ENCODE assay signal across 13 mouse cellular contexts in the genomic region with DNA sequence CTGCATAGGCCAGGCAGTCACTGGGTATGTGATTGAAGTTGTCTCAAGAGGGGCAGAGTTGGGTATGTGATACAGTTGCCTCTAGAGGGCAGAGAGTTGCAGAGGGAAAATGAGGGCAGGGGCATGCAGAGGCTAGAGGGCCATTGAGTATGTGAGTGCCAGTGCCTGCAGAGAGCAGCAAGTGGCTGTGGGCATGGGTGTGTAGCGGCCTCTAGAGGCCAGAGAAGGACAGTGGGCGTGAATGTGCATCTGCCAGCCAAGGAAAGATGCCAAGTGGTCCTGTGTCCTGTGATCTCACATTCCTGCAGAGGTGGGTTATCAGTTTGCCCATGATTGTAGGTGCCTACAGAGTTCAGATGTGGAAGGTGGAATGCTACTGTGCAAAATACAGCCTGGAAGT. TPM values are rescaled to one million over a fixed set of nuclear protein-coding genes. Genes with fewer than 3 reads are reported as not detected.
A peak's percentile ranks its signal among the peaks of the same experiment; 100 is the strongest.
DNase-seq lines count a peak whose midpoint lies in the region; ATAC-seq and TF ChIP-seq lines count a peak whose summit lies in the region.
"Had no signal": no experiment of that assay in that cellular context is flagged by ENCODE, and none has a peak within 500 bp of the region (broad histone marks: within the 10 kb centered on the region; RNA-seq: fewer than 3 reads in every experiment).

No protein-coding gene starts in this region.

- no peaks in the 10 kb centered on the region for H3K4me1 ChIP-seq in heart, adult 2 months (ENCODE audit: control insufficient read depth, insufficient read depth, low read length)
- no peaks in the 10 kb centered on the region for H3K4me1 ChIP-seq in lung, embryonic 14.5 days (ENCODE audit: insufficient read depth)
- H3K4me1 ChIP-seq: forebrain, embryonic 13.5 days; midbrain, embryonic 12.5 days had no signal

- H3K27ac ChIP-seq in heart, adult 2 months: no peak overlapping the region
- no peak overlapping the region for H3K27ac ChIP-seq in lung, embryonic 14.5 days (ENCODE audit: low read depth)
- H3K27ac ChIP-seq: forebrain, embryonic 13.5 days; midbrain, embryonic 12.5 days had no signal

- H3K9ac ChIP-seq in heart, adult 2 months (ENCODE audit: low read depth, low read length): no peak overlapping the region
- no peak overlapping the region for H3K9ac ChIP-seq in lung, embryonic 14.5 days
- H3K9ac ChIP-seq: forebrain, embryonic 13.5 days; midbrain, embryonic 12.5 days had no signal

- POLR2A ChIA-PET in Patski (lab: Charles Lee): no interaction called here

- no peaks in the 10 kb centered on the region for H3K9me3 ChIP-seq in lung, embryonic 14.5 days (ENCODE audit: low read depth, low read length)
- H3K9me3 ChIP-seq: forebrain, embryonic 13.5 days; midbrain, embryonic 12.5 days had no signal

- in situ Hi-C loops in Patski (cut with MboI; ENCODE audit: low pct_unique_long_range_greater_than_20kb): no loop called here

- 25% methylated on average over 2 of the region's 2 CpGs for WGBS in heart, adult 2 months
- WGBS in lung, embryonic 14.5 days: 0% methylated on average over 2 of the region's 2 CpGs

- TF ChIP-seq CTCF in heart, adult 2 months (IDR thresholded peaks at IDR 0.05): peak; percentile 35
- TF ChIP-seq CTCF in lung, embryonic 14.5 days (IDR thresholded peaks at IDR 0.05; ENCODE audit: low read depth): peak; percentile 48
- TF ChIP-seq CTCF in Patski (IDR thresholded peaks at IDR 0.05): peak; percentile 11

- no peaks in the 10 kb centered on the region for H3K36me3 ChIP-seq in heart, adult 2 months (ENCODE audit: control insufficient read depth, insufficient read depth, low read length)
- no peaks in the 10 kb centered on the region for H3K36me3 ChIP-seq in lung, embryonic 14.5 days (ENCODE audit: insufficient read depth)
- H3K36me3 ChIP-seq in splenic B cell, adult 2 months (ENCODE audit: control insufficient read depth, insufficient read depth, low read length, poor library complexity, severe bottlenecking): no peaks in the 10 kb centered on the region
- H3K36me3 ChIP-seq: midbrain, embryonic 12.5 days had no signal

- ATAC-seq in lung, embryonic 14.5 days (ENCODE audit: insufficient read depth): no peak
- ATAC-seq in Patski: no peak
- ATAC-seq in cerebellum, adult (ENCODE audit: insufficient number of reproducible peaks, low FRiP score, low TSS enrichment): no peak
- ATAC-seq: forebrain, embryonic 13.5 days had no signal

- H3K79me2 ChIP-seq in heart, adult 2 months (replicated peaks; ENCODE audit: control insufficient read depth, insufficient read depth, low read length): no peaks in the 10 kb centered on the region

- H3K4me3 ChIP-seq in heart, adult 2 months: no peak overlapping the region
- no peak overlapping the region for H3K4me3 ChIP-seq in lung, embryonic 14.5 days (ENCODE audit: low read depth, low read length)
- H3K4me3 ChIP-seq: forebrain, embryonic 13.5 days; midbrain, embryonic 12.5 days had no signal

- CTCF ChIA-PET in Patski (lab: Charles Lee): no interaction called here

- intact Hi-C loops in heart, adult 2 months (cut with DNase I): no loop called here
- intact Hi-C loops in heart, postnatal 14 days (cut with DNase I): no loop called here

- TF ChIP-seq EP300 in heart, adult 2 months (IDR thresholded peaks at IDR 0.05; ENCODE audit: insufficient read depth, low read depth, low read length): no peak

- no peak for DNase-seq in heart, adult 2 months
- DNase-seq in heart, postnatal 14 days: no peak
- peak; percentile 16 for DNase-seq in lung, embryonic 14.5 days
- DNase-seq in lung, postnatal 36 days: no peak
- no peak for DNase-seq in Patski (ENCODE audit: low read depth, low spot score)
- peak; percentile 11 for DNase-seq in splenic B cell, adult 2 months (ENCODE audit: low read depth, low spot score)
- no peak for DNase-seq in cerebellum, adult 18-20 months

- H3K27me3 ChIP-seq in heart, adult 2 months (ENCODE audit: control insufficient read depth, insufficient read depth, low read length): no peaks in the 10 kb centered on the region
- H3K27me3 ChIP-seq in lung, embryonic 14.5 days (ENCODE audit: insufficient read depth, low read length): no peaks in the 10 kb centered on the region
- H3K27me3 ChIP-seq in Patski: no peaks in the 10 kb centered on the region
- H3K27me3 ChIP-seq in splenic B cell, adult 2 months (ENCODE audit: control insufficient read depth, insufficient read depth, low read length, poor library complexity, severe bottlenecking): no peaks in the 10 kb centered on the region
- H3K27me3 ChIP-seq: forebrain, embryonic 13.5 days; midbrain, embryonic 12.5 days had no signal

- H3K4me2 ChIP-seq in lung, embryonic 14.5 days: no peak overlapping the region
- H3K4me2 ChIP-seq: forebrain, embryonic 13.5 days; midbrain, embryonic 12.5 days had no signal

- TF ChIP-seq POLR2A in heart, adult 2 months (IDR thresholded peaks at IDR 0.05; ENCODE audit: insufficient read depth, low read depth, low read length): no peak

RNA-seq across cellular contexts. Expression of a gene that starts 38.0 kb away (rescaled TPM):
- total RNA-seq in heart, adult 2 months (2021): not detected
- not detected in 2 replicates for polyA plus RNA-seq in heart, adult 2 months (2012; rRNA removed)
- not detected for total RNA-seq in heart, postnatal 14 days (2021)
- polyA plus RNA-seq in lung, embryonic 14.5 days (2014; fragmentation: Nextera tagmentation; extraction: Ambion mirVana): not detected in 2 replicates
- not detected for polyA plus RNA-seq in Patski (2021)
- total RNA-seq: ES-E14; left cerebral cortex, postnatal 25 days had no signal
- polyA plus RNA-seq: forebrain, embryonic 13.5 days; heart, embryonic 16.5 days; midbrain, embryonic 12.5 days had no signal

RNA-seq across cellular contexts. Expression of a gene that starts 59.2 kb away (rescaled TPM):
- not detected for total RNA-seq in heart, adult 2 months (2021)
- polyA plus RNA-seq in heart, adult 2 months (2012; rRNA removed): not detected in 2 replicates
- not detected for total RNA-seq in heart, postnatal 14 days (2021)
- not detected in 2 replicates for polyA plus RNA-seq in lung, embryonic 14.5 days (2014; fragmentation: Nextera tagmentation; extraction: Ambion mirVana)
- not detected for polyA plus RNA-seq in Patski (2021)
- total RNA-seq: ES-E14; left cerebral cortex, postnatal 25 days had no signal
- polyA plus RNA-seq: forebrain, embryonic 13.5 days; heart, embryonic 16.5 days; midbrain, embryonic 12.5 days had no signal

Comparison
In these comparisons a context has a peak if more than half of its experiments do, and no peak if none do; other contexts are left out.
1. DNase-seq: peak in lung, embryonic 14.5 days (single experiment) and splenic B cell, adult 2 months (single experiment); none in heart, adult 2 months (0 of 2), heart, postnatal 14 days (0 of 2), lung, postnatal 36 days (single experiment), Patski (single experiment) and cerebellum, adult 18-20 months (0 of 2).
2. Peak in every context shown above with its lines, with median percentiles within 50 percentile points of each other: CTCF ChIP-seq.